Mouse (Mus musculus) cortical plate, adult 2 months (tissue): Measurements from ENCODE around the gene Sp6.

Experiments
- CTCF ChIP-seq: fragments of 200-500 bp; IDR thresholded peaks from 2 replicates; pipeline ENCODE4 v1.5.1; 2011; ENCODE audit warnings: mild to moderate bottlenecking, control low read depth, low read length; ENCODE audit not compliant: insufficient read depth; ENCODE audit errors: extremely low read depth
- POLR2A ChIP-seq: fragments of 200-500 bp; IDR thresholded peaks from 2 replicates; pipeline ENCODE4 v1.6.1; 2011; ENCODE audit warnings: mild to moderate bottlenecking, low read length, control low read depth; ENCODE audit not compliant: insufficient read depth; ENCODE audit errors: extremely low read depth

GRCm38 (mm10) chr11:96978401-96979246 is 34.6 kb upstream of the Sp6 start:
- TF ChIP-seq CTCF (no peak), POLR2A (no peak)
